Mouse (Mus musculus) hindbrain, embryonic 11.5 days (tissue): Measurements from ENCODE around the gene Pold3. TPM values are rescaled to one million over a fixed set of nuclear protein-coding genes. Genes with fewer than 3 reads are reported as not detected.

Source experiments
- ATAC-seq: fragments of 200-750 bp; cut with Nextera tagmentation; 2 replicates; pipeline ENCODE4 v1.8.0; 2017; ENCODE audit warnings: mild to moderate bottlenecking, moderate TSS enrichment, moderate library complexity; ENCODE audit not compliant: low FRiP score
- DNase-seq: peaks from one replicate; pipeline ENCODE4 v3.0.0-alpha.2; 2015; ENCODE audit warnings: low spot score
- H3K27ac ChIP-seq: fragments of 300-500 bp; sonication (generic); 2 replicates; pipeline ENCODE4 v1.5.1; 2014; ENCODE audit warnings: mild to moderate bottlenecking, low read depth, low read length
- H3K27me3 ChIP-seq: fragments of 300-500 bp; sonication (generic); 2 replicates; pipeline ENCODE4 v1.6.1; 2014; ENCODE audit warnings: mild to moderate bottlenecking, low read length, moderate library complexity, mixed read lengths; ENCODE audit not compliant: control insufficient read depth, insufficient read depth
- H3K36me3 ChIP-seq: fragments of 300-500 bp; sonication (generic); 2 replicates; pipeline ENCODE4 v1.6.1; 2014; ENCODE audit warnings: mild to moderate bottlenecking, low read length, moderate library complexity, mixed read lengths; ENCODE audit not compliant: control insufficient read depth, insufficient read depth
- H3K4me1 ChIP-seq: fragments of 300-500 bp; sonication (generic); replicated peaks from 2 replicates; pipeline ENCODE4 v1.6.1; 2014; ENCODE audit warnings: low read length, mixed read lengths; ENCODE audit not compliant: control insufficient read depth, insufficient read depth
- H3K4me2 ChIP-seq: fragments of 300-500 bp; sonication (generic); replicated peaks from 2 replicates; pipeline ENCODE4 v1.6.1; 2014; ENCODE audit warnings: mild to moderate bottlenecking, low read depth, low read length
- H3K4me3 ChIP-seq: fragments of 300-500 bp; sonication (generic); 2 replicates; pipeline ENCODE4 v1.5.1; 2014; ENCODE audit warnings: low read depth, low read length
- H3K9ac ChIP-seq: fragments of 300-500 bp; sonication (generic); 2 replicates; pipeline ENCODE4 v1.6.1; 2014; ENCODE audit warnings: low read depth, low read length
- H3K9me3 ChIP-seq: fragments of 300-500 bp; sonication (generic); 2 replicates; pipeline ENCODE4 v1.6.1; 2016; ENCODE audit warnings: low read length; ENCODE audit not compliant: control insufficient read depth
- whole genome bisulfite sequencing: fragments of 180-500 bp; shearing (Covaris S2); extraction: QIAGEN DNeasy Blood & Tissue Kit; methylation state at CpG from one replicate; pipeline ENCODE4 v1.1.7; 2014; 5-methylcytosine and 5-hydroxymethylcytosine counted together
- polyA plus RNA-seq: library from polyadenylated mRNA; unstranded; fragments of >200 nt; fragmentation: Nextera tagmentation; extraction: Ambion mirVana; gene quantifications from 2 replicates; pipeline ENCODE4 v1.2.1, GENCODE M21; 2014

The Pold3 gene
- polyA plus RNA-seq, 1 experiment from 2014 or later, result 88.9 TPM

DNA sequence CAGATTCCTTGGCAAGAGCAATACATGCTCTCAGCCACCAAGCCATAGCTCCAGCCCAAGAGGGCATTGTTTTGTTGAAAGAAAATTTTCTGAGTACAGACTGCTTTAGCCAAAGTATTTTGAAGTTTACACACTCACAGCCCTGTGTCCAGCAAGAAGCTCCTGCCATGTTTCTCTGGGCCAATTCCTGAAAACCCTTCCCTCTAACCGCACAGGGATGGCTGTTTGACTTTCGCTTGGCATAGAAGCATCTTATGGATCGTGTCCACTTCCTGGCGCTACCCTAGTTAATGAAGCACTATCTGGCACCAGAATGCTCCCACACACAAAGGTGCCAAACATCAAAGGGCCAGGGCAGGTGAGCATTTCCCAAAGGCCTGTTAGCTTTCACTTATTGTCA lies 27.2 kb upstream of the Pold3 start:
- H3K36me3 ChIP-seq, result no peaks in the 10 kb centered on the region
- no peaks in the 10 kb centered on the region for H3K4me1 ChIP-seq
- no peak overlapping the region for H3K4me3 ChIP-seq
- no peaks in the 10 kb centered on the region for H3K27me3 ChIP-seq
- H3K9me3 ChIP-seq, result no peaks in the 10 kb centered on the region
- ATAC-seq, result no peak
- H3K9ac ChIP-seq, result no peak overlapping the region
- no peak for DNase-seq
- no peak overlapping the region for H3K4me2 ChIP-seq
- no peak overlapping the region for H3K27ac ChIP-seq
- WGBS, result 92% methylated on average over 4 of the region's 4 CpGs

DNA sequence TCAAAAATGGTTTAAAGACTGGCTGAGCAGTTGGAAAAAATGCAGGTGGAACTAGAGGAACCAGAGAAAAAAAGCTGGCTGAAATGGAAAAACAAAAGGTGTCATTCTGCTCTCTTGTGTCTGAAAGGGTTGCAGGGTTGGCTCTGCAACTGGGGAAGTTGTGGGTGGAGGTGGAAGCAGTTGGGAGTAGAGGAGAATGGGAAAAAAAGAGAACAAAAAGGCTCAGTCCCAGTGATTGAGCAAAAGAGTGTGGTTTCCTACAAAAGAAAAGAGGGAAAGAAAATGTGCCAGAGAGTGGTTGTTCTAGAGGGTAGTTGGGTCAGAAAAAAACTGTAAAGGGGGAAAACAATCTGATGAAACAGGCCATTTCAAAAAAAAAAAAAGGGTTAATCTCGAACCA lies 19.2 kb upstream of the Pold3 start:
- Histone ChIP-seq H3K4me3 (no peak overlapping the region), H3K36me3 (no peaks in the 10 kb centered on the region), H3K9me3 (no peaks in the 10 kb centered on the region), H3K27ac (no peak overlapping the region), H3K27me3 (no peaks in the 10 kb centered on the region), H3K4me1 (no peaks in the 10 kb centered on the region), H3K4me2 (no peak overlapping the region), H3K9ac (no peak overlapping the region)
- 76% methylated on average over 1 of the region's 1 CpGs for WGBS
- DNase-seq, result no peak
- no peak for ATAC-seq

DNA sequence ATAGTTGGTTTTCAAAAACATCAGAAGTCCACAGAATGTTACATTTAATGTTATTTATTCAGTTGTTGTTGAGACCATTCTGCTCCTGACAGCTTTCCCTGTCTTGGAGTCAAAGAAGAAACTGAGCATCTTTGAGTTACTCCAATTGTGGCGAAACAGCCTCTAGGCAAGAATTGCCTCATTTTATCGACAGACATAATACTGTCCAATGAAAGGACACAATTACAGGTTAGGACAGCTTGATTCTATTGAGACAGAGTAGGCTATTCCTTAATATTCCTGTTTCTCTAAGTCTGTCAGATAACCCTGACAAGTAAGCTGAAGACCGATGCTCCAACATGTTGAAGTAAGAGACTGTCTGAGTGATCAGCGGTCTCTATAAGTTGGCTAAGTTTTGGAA lies 16.7 kb upstream of the Pold3 start:
- DNase-seq, result no peak
- Histone ChIP-seq H3K4me2 (no peak overlapping the region), H3K27me3 (no peaks in the 10 kb centered on the region), H3K4me3 (no peak overlapping the region), H3K9ac (no peak overlapping the region), H3K9me3 (no peaks in the 10 kb centered on the region), H3K27ac (no peak overlapping the region), H3K36me3 (no peaks in the 10 kb centered on the region), H3K4me1 (no peaks in the 10 kb centered on the region)
- no peak for ATAC-seq
- 96% methylated on average over 4 of the region's 4 CpGs for WGBS

DNA sequence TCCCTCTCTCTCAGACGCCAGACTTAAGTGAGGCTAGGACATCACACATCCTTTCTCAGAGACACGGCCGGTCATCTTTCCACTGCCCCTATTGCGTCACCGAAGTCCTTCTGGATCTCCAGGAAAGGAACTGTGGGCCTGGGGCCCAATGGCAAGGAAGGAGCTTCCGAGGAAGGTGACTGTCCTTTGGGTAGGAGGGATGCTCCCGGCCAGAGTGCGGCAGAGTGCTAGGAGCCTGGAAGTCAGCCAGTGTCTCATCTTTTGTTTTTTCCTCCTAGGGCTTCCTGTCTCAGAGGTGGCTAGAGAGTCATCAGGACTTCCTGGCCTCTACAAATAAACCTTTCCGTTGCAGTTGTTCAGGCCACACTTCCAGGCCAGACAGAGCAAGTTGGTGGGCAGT lies 15.7 kb upstream of the Pold3 start:
- WGBS, result 91% methylated on average over 9 of the region's 9 CpGs
- H3K27me3 ChIP-seq, result no peaks in the 10 kb centered on the region
- ATAC-seq, result no peak

DNA sequence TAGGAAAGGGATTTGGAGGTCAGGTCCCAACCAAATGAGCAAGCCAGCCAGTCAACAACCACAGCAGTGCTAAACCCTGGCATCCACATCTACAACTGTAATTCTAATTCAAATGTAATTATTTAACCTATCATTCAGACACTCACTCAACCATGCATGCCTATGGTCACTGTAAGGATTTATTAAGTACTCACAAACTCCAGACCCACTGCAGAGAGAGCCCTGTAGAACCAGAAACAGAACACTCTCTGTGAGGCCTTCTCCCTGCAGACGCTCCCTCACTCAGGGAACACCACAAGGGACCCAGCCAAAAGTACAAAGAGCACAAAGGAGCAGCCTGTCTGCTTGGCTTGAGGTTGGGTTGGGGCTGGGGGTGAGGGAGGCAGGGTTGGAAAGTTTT lies 11.0 kb upstream of the Pold3 start:
- H3K9me3 ChIP-seq, result no peaks in the 10 kb centered on the region
- no peak overlapping the region for H3K4me2 ChIP-seq
- H3K4me1 ChIP-seq, result no peaks in the 10 kb centered on the region
- H3K4me3 ChIP-seq, result no peak overlapping the region
- H3K27me3 ChIP-seq, result no peaks in the 10 kb centered on the region
- ATAC-seq, result no peak
- WGBS, result 67% methylated on average over 1 of the region's 1 CpGs
- DNase-seq, result no peak
- H3K36me3 ChIP-seq, result no peaks in the 10 kb centered on the region
- H3K27ac ChIP-seq, result no peak overlapping the region
- no peak overlapping the region for H3K9ac ChIP-seq

More for the DNA sequence above, 15.7 kb upstream of the Pold3 start:
- Histone ChIP-seq H3K9ac (no peak overlapping the region), H3K36me3 (no peaks in the 10 kb centered on the region), H3K9me3 (no peaks in the 10 kb centered on the region), H3K27ac (no peak overlapping the region), H3K4me2 (no peak overlapping the region), H3K4me1 (no peaks in the 10 kb centered on the region), H3K4me3 (no peak overlapping the region)
- no peak for DNase-seq

DNA sequence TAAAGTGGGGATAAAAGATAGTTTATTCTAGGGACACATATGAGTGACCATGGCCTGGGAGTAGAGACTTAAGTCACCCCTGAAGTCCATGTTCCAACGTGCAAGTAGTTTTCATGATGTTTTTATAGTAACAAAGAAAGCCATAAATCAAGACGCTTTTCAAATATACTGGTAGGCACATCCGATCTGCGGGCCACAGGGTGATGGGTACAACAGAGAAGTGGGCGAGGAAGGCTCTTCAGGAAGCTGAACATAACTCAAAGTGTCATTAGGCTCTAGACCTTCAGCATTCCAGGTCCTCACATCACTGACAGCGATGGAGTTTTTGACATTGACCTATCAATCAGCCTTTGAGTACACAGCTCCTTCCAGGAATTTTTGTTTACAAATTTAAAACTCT lies 9.2 kb upstream of the Pold3 start:
- Histone ChIP-seq H3K9ac (no peak overlapping the region), H3K27ac (no peak overlapping the region), H3K4me1 (no peaks in the 10 kb centered on the region), H3K4me2 (no peak overlapping the region), H3K9me3 (no peaks in the 10 kb centered on the region), H3K4me3 (no peak overlapping the region), H3K36me3 (no peaks in the 10 kb centered on the region), H3K27me3 (no peaks in the 10 kb centered on the region)
- WGBS, result 68% methylated on average over 6 of the region's 6 CpGs
- DNase-seq (no peak), ATAC-seq (no peak)

DNA sequence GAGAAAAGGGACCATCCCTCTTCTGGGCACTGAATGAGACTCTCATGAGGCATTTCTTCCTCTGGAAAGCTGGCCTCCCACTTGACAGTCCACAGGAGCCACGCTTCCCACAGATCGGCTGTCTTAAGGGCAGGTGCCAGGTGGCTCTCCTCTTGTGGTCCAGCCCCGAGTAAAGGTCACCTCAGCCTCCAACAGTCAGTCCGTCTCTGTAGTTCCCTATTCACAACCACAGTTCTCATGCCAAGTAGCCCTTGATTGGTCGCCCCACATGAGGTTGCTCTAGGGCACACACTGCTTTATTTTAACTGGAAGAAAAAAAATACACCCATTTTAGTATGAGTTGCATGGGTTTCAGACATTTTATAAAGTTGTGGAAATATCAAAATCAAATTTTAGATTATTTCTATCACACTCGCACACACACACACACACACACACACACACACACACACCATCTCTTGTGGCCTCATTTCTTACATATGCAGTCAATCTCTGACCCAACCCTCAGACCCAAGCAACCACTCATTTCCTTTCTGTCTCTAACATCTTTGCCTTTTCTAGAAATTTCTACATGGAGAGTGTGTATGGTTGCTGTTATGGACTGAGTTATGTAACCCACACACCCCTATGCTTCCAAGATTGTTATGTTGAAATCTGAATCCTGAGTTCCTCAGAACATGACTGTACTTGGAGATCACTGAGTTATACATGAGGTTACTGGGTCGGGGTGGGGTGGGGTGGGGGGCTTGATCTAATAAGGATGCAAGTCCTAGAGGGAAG lies 7.1 kb upstream of the Pold3 start:
- H3K4me1 ChIP-seq, result no peaks in the 10 kb centered on the region
- no peak for ATAC-seq
- WGBS, result 92% methylated on average over 7 of the region's 7 CpGs

DNA sequence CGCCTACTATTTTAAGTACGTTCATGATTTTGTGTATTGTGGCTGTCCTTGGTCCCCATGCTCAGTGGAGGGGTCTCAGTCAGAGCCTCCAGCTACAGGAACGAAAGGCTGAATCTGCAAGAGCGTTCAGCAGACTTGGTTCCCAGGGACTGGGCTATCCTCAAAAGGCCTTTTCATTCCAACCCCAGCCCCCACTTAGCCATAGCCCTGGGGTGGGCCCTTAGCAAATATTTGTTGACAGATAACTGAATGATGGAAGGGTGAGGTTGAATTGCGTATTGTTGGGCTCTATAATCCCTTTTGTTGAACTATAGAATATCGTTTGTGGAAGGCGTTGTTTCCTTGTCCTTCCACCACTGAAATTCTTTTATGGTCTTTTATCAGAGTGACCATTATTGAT lies 5.1 kb upstream of the Pold3 start:
- Histone ChIP-seq H3K4me1 (no peaks in the 10 kb centered on the region), H3K9ac (no peak overlapping the region), H3K9me3 (no peaks in the 10 kb centered on the region), H3K4me2 (no peak overlapping the region), H3K36me3 (no peaks in the 10 kb centered on the region), H3K4me3 (no peak overlapping the region), H3K27me3 (no peaks in the 10 kb centered on the region), H3K27ac (no peak overlapping the region)
- no peak for ATAC-seq
- WGBS, result 77% methylated on average over 7 of the region's 7 CpGs
- no peak for DNase-seq

More for the DNA sequence above, 7.1 kb upstream of the Pold3 start:
- no peak for DNase-seq
- no peak overlapping the region for H3K9ac ChIP-seq
- H3K4me2 ChIP-seq, result no peak overlapping the region
- H3K27ac ChIP-seq, result no peak overlapping the region
- no peaks in the 10 kb centered on the region for H3K36me3 ChIP-seq
- no peaks in the 10 kb centered on the region for H3K27me3 ChIP-seq
- no peaks in the 10 kb centered on the region for H3K9me3 ChIP-seq
- no peak overlapping the region for H3K4me3 ChIP-seq

DNA sequence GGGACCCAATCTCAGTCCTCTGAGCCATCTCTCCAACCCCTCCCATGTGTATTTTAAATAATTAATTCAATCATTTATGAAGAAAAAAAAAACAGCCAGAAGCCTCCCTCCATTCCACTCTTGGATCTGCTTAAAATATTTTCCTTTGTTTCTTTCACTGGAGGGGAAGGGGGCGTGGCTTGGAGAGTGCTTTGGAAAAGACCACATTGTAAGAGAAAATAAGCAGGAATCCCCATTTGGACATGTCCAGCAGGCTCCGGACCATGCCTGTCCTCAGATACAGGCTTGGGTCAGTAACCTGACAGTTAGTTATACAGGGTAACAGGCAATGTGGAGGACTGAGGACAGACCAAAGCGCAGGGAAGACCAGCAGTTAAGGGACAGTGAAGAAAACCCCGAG lies 3.8 kb upstream of the Pold3 start:
- Histone ChIP-seq H3K4me1 (no peaks in the 10 kb centered on the region), H3K4me3 (no peak overlapping the region), H3K4me2 (no peak overlapping the region), H3K9ac (no peak overlapping the region), H3K9me3 (no peaks in the 10 kb centered on the region), H3K36me3 (no peaks in the 10 kb centered on the region), H3K27ac (no peak overlapping the region), H3K27me3 (no peaks in the 10 kb centered on the region)
- ATAC-seq (no peak), DNase-seq (no peak)
- WGBS, result 73% methylated on average over 4 of the region's 4 CpGs
